In genomic region chr11:121061615-121062014, GRCm38 (mm10) we compare ENCODE assay signal across 20 mouse cellular contexts. TPM values are rescaled to one million over a fixed set of nuclear protein-coding genes. Genes with fewer than 3 reads are reported as not detected.
A peak's percentile ranks its signal among the peaks of the same experiment; 100 is the strongest.
DNase-seq lines count a peak whose midpoint lies in the region; ATAC-seq and TF ChIP-seq lines count a peak whose summit lies in the region.
"Had no signal": no experiment of that assay in that cellular context is flagged by ENCODE, and none has a peak within 500 bp of the region (broad histone marks: within the 10 kb centered on the region; RNA-seq: fewer than 3 reads in every experiment).

No protein-coding gene starts in this region.

- no peak for TF ChIP-seq EP300 in CH12.LX (IDR thresholded peaks at IDR 0.05; ENCODE audit: low read length)

- H3K36me3 ChIP-seq in kidney, adult 2 months (ENCODE audit: control insufficient read depth, insufficient read depth, low read length), result no peaks in the 10 kb centered on the region
- no peaks in the 10 kb centered on the region for H3K36me3 ChIP-seq in CH12.LX (replicated peaks in 1 of 2; ENCODE audit: control insufficient read depth in 1 of 2, insufficient read depth in 1 of 2, low read length in 1 of 2)
- H3K36me3 ChIP-seq: heart, embryonic 15.5 days; limb, embryonic 15.5 days; neural tube, embryonic 13.5 days had no signal

- in situ Hi-C loops in CH12.LX (cut with MboI; ENCODE audit: low pct_ligation_motif_present, low pct_unique_long_range_greater_than_20kb, low sequenced_read_pairs), result loop anchor here (5.0 kb wide), 1 partner anchor 141 kb away; the partner anchor contains the start of genes Hexdc and Ogfod3

- H3K27ac ChIP-seq in kidney, adult 2 months (ENCODE audit: insufficient read depth, low read depth, low read length), result peak overlapping the region; percentile 3; the same call in 1 of the 2 replicates
- no peak overlapping the region for H3K27ac ChIP-seq in CH12.LX (ENCODE audit: insufficient read depth, low read depth)
- H3K27ac ChIP-seq: heart, embryonic 15.5 days; hindbrain, embryonic 14.5 days; limb, embryonic 15.5 days; neural tube, embryonic 13.5 days had no signal

- no peak overlapping the region for H3K4me3 ChIP-seq in kidney, adult 2 months (ENCODE audit: insufficient read depth, low read depth, low read length)
- H3K4me3 ChIP-seq in CH12.LX (replicated peaks in 1 of 3; ENCODE audit: low read depth in 2 of 3, low read length in 2 of 3, poor library complexity in 1 of 3), result no peak overlapping the region
- H3K4me3 ChIP-seq: heart, embryonic 15.5 days; limb, embryonic 15.5 days; neural tube, embryonic 13.5 days had no signal

- no peaks in the 10 kb centered on the region for H3K79me2 ChIP-seq in CH12.LX (replicated peaks; ENCODE audit: control insufficient read depth, extremely low read depth, insufficient read depth, poor library complexity, severe bottlenecking)

- H3K4me1 ChIP-seq in kidney, adult 2 months (ENCODE audit: control insufficient read depth, insufficient read depth, low read length), result peaks cover 24% of the 10 kb centered on the region
- H3K4me1 ChIP-seq in CH12.LX (ENCODE audit: control insufficient read depth in 1 of 2, insufficient read depth in 2 of 2), result peaks cover 7 to 8% of the 10 kb centered on the region in 2 experiments; a peak in 3 of 4 replicates
- H3K4me1 ChIP-seq: neural tube, embryonic 13.5 days had no signal

- no peak for TF ChIP-seq POLR2A in kidney, adult 2 months (IDR thresholded peaks at IDR 0.05; ENCODE audit: low read depth, low read length)
- no peak for TF ChIP-seq POLR2A in CH12.LX (IDR thresholded peaks at IDR 0.05; ENCODE audit: low read depth, low read length)

- TF ChIP-seq CTCF in kidney, adult 2 months (conservative IDR thresholded peaks at IDR 0.05; ENCODE audit: insufficient read depth, insufficient read length, low read depth, low read length), result no peak
- TF ChIP-seq CTCF in CH12.LX (conservative IDR thresholded peaks at IDR 0.05 in 1 of 2, IDR thresholded peaks at IDR 0.05 in 1 of 2; ENCODE audit: low read depth in 2 of 2, low read length in 2 of 2), result no peak

- dilution Hi-C loops in CH12.LX (cut with MboI; ENCODE audit: extremely low pct_ligation_motif_present, extremely low pct_unique_long_range_greater_than_20kb, low sequenced_read_pairs), result no loop called here

- no peak overlapping the region for H3K4me2 ChIP-seq in CH12.LX (ENCODE audit: insufficient read depth, low read depth, poor library complexity, severe bottlenecking)
- H3K4me2 ChIP-seq: heart, embryonic 15.5 days; hindbrain, embryonic 14.5 days; limb, embryonic 15.5 days; neural tube, embryonic 13.5 days had no signal

- no peaks in the 10 kb centered on the region for H3K27me3 ChIP-seq in kidney, adult 2 months (replicated peaks; ENCODE audit: control insufficient read depth, insufficient read depth, low read length)
- peaks cover 34% of the 10 kb centered on the region for H3K27me3 ChIP-seq in CH12.LX (replicated peaks)
- H3K27me3 ChIP-seq: limb, embryonic 15.5 days; neural tube, embryonic 13.5 days had no signal

- no peak for TF ChIP-seq RAD21 in CH12.LX (IDR thresholded peaks at IDR 0.05; ENCODE audit: low read depth, low read length)

- no peak overlapping the region for H3K9ac ChIP-seq in CH12.LX (ENCODE audit: insufficient read depth, low read depth)
- H3K9ac ChIP-seq: heart, embryonic 15.5 days; hindbrain, embryonic 14.5 days; limb, embryonic 15.5 days; neural tube, embryonic 13.5 days had no signal

- WGBS in kidney, adult 2 months, result 53% methylated on average over 8 of the region's 8 CpGs
- WGBS in large intestine, adult 2 months, result 17% methylated on average over 8 of the region's 8 CpGs

- peak; percentile 44 for DNase-seq in kidney, adult 2 months
- DNase-seq in kidney, postnatal 14 days, result no peak
- DNase-seq in CH12.LX (ENCODE audit: extremely low read depth) (no peak), adipocyte (ENCODE audit: low spot score) (peak; percentile 41)
- peak; percentile 66 for DNase-seq in large intestine, adult 2 months (ENCODE audit: low read depth, low spot score)
- DNase-seq: adrenal gland, postnatal 14 days; cerebellum, adult 9-11 months; lung, postnatal 10 days; right cerebral cortex, postnatal 4 days; thymus, postnatal 36 days had no signal

- no peaks in the 10 kb centered on the region for H3K9me3 ChIP-seq in CH12.LX (replicated peaks; ENCODE audit: low read length)
- H3K9me3 ChIP-seq: heart, embryonic 15.5 days; limb, embryonic 15.5 days; neural tube, embryonic 13.5 days had no signal

- no peak for ATAC-seq in erythroid progenitor cell, adult 5-6 weeks (replicated peaks; ENCODE audit: low FRiP score, poor library complexity, severe bottlenecking)
- ATAC-seq in megakaryocyte-erythroid progenitor cell, adult 5-6 weeks (replicated peaks; ENCODE audit: low FRiP score, low TSS enrichment, poor library complexity, severe bottlenecking), result no peak

TF ChIP-seq in CH12.LX, 34 proteins besides CTCF, POLR2A, EP300 and RAD21:
- no peak for TF ChIP-seq ZKSCAN1 (IDR thresholded peaks at IDR 0.05; ENCODE audit: borderline replicate concordance, low read depth, low read length)
- no peak for TF ChIP-seq USF2 (conservative IDR thresholded peaks at IDR 0.05; ENCODE audit: low read depth, low read length)
- TF ChIP-seq BHLHE40 (IDR thresholded peaks at IDR 0.05; ENCODE audit: low read depth, low read length), result peak; percentile 35; the same call in 1 of the 2 replicates
- no peak for TF ChIP-seq MEF2A (IDR thresholded peaks at IDR 0.05; ENCODE audit: borderline replicate concordance, low read depth, low read length)

RNA-seq across cellular contexts. Expression of gene Sectm1b, which starts 1.8 kb away (rescaled TPM):
- polyA plus RNA-seq in kidney, adult 2 months (2012; rRNA removed), result 66.6 and 75.2 TPM in 2 replicates
- total RNA-seq in CH12.LX (2012; rRNA removed), result not detected in 2 replicates
- total RNA-seq in CH12.LX (2014; rRNA removed), result not detected in 2 replicates
- not detected in 2 replicates for polyA plus RNA-seq in CH12.LX (2012; ENCODE audit: insufficient read length, low read depth)
- polyA plus RNA-seq in large intestine, adult 2 months (2012; rRNA removed), result 251 and 268 TPM in 2 replicates
- not detected in 2 replicates for total RNA-seq in erythroid progenitor cell, adult 5-6 weeks (2015; ENCODE audit: low replicate concordance)
- total RNA-seq in erythroid progenitor cell, adult 5-6 weeks (2017; ENCODE audit: low replicate concordance), result not detected in 2 replicates
- total RNA-seq in megakaryocyte-erythroid progenitor cell, adult 5-6 weeks (2014; fragmentation: Nextera tagmentation), result not detected in 2 replicates
- total RNA-seq in megakaryocyte-erythroid progenitor cell, adult 5-6 weeks (2017), result not detected in 2 replicates
- total RNA-seq: adrenal gland, postnatal 14 days; layer of hippocampus, adult 18-20 months; monocyte, adult 5-6 weeks had no signal
- polyA plus RNA-seq: heart, embryonic 15.5 days; hindbrain, embryonic 14.5 days; kidney, embryonic 14.5 days; neural tube, embryonic 13.5 days had no signal

RNA-seq across cellular contexts. Expression of gene Sectm1a, which starts 19.4 kb away (rescaled TPM):
- polyA plus RNA-seq in kidney, adult 2 months (2012; rRNA removed), result 2.1 and 2.8 TPM in 2 replicates
- 0.08 TPM in 1 of 2 replicates, not detected in the other for total RNA-seq in CH12.LX (2012; rRNA removed)
- not detected in 2 replicates for total RNA-seq in CH12.LX (2014; rRNA removed)
- not detected in 2 replicates for polyA plus RNA-seq in CH12.LX (2012; ENCODE audit: insufficient read length, low read depth)
- polyA plus RNA-seq in large intestine, adult 2 months (2012; rRNA removed), result 3.1 and 3.9 TPM in 2 replicates
- total RNA-seq in erythroid progenitor cell, adult 5-6 weeks (2015; ENCODE audit: low replicate concordance), result not detected in 2 replicates
- not detected in 2 replicates for total RNA-seq in erythroid progenitor cell, adult 5-6 weeks (2017; ENCODE audit: low replicate concordance)
- not detected in 2 replicates for total RNA-seq in megakaryocyte-erythroid progenitor cell, adult 5-6 weeks (2014; fragmentation: Nextera tagmentation)
- not detected in 2 replicates for total RNA-seq in megakaryocyte-erythroid progenitor cell, adult 5-6 weeks (2017)
- total RNA-seq: adrenal gland, postnatal 14 days; layer of hippocampus, adult 18-20 months; monocyte, adult 5-6 weeks had no signal
- polyA plus RNA-seq: heart, embryonic 15.5 days; hindbrain, embryonic 14.5 days; neural tube, embryonic 13.5 days; stomach, embryonic 14.5 days had no signal

RNA-seq across cellular contexts. Expression of gene Cd7, which starts 22.4 kb away (rescaled TPM):
- polyA plus RNA-seq in kidney, adult 2 months (2012; rRNA removed), result 1.2 and 3.0 TPM in 2 replicates
- 0.84 and 2.7 TPM in 2 replicates for total RNA-seq in CH12.LX (2012; rRNA removed)
- total RNA-seq in CH12.LX (2014; rRNA removed), result 0.51 and 0.82 TPM in 2 replicates
- polyA plus RNA-seq in CH12.LX (2012; ENCODE audit: insufficient read length, low read depth), result 0.67 and 1.0 TPM in 2 replicates
- 28.9 and 53.4 TPM in 2 replicates for polyA plus RNA-seq in large intestine, adult 2 months (2012; rRNA removed)
- 4.0 and 13.0 TPM in 2 replicates for total RNA-seq in erythroid progenitor cell, adult 5-6 weeks (2015; ENCODE audit: low replicate concordance)
- total RNA-seq in erythroid progenitor cell, adult 5-6 weeks (2017; ENCODE audit: low replicate concordance), result 1.2 TPM in 1 of 2 replicates, not detected in the other
- 16.6 TPM in 2 replicates for total RNA-seq in megakaryocyte-erythroid progenitor cell, adult 5-6 weeks (2014; fragmentation: Nextera tagmentation)
- total RNA-seq in megakaryocyte-erythroid progenitor cell, adult 5-6 weeks (2017), result 1.2 and 6.7 TPM in 2 replicates
- total RNA-seq: layer of hippocampus, adult 18-20 months had no signal
- polyA plus RNA-seq: kidney, embryonic 14.5 days had no signal

RNA-seq across cellular contexts. Expression of gene Tex19.2, which starts 56.9 kb away (rescaled TPM):
- not detected in 2 replicates for polyA plus RNA-seq in kidney, adult 2 months (2012; rRNA removed)
- total RNA-seq in CH12.LX (2012; rRNA removed) (0.64 and 0.92 TPM in 2 replicates), CH12.LX (2014; rRNA removed) (1.4 and 1.5 TPM in 2 replicates)
- 2.3 and 2.4 TPM in 2 replicates for polyA plus RNA-seq in CH12.LX (2012; ENCODE audit: insufficient read length, low read depth)
- polyA plus RNA-seq in large intestine, adult 2 months (2012; rRNA removed), result not detected in 2 replicates
- not detected in 2 replicates for total RNA-seq in erythroid progenitor cell, adult 5-6 weeks (2015; ENCODE audit: low replicate concordance)
- total RNA-seq in erythroid progenitor cell, adult 5-6 weeks (2017; ENCODE audit: low replicate concordance), result not detected in 2 replicates
- total RNA-seq in megakaryocyte-erythroid progenitor cell, adult 5-6 weeks (2014; fragmentation: Nextera tagmentation), result not detected in 2 replicates
- total RNA-seq in megakaryocyte-erythroid progenitor cell, adult 5-6 weeks (2017), result not detected in 2 replicates
- total RNA-seq: adrenal gland, postnatal 14 days; layer of hippocampus, adult 18-20 months; monocyte, adult 5-6 weeks had no signal
- polyA plus RNA-seq: heart, embryonic 15.5 days; hindbrain, embryonic 14.5 days; kidney, embryonic 14.5 days; limb, embryonic 15.5 days; neural tube, embryonic 13.5 days; stomach, embryonic 14.5 days had no signal

Comparison
In these comparisons a context has a peak if more than half of its experiments do, and no peak if none do; other contexts are left out.
1. DNase-seq: peak in kidney, adult 2 months (single experiment), adipocyte (single experiment) and large intestine, adult 2 months (single experiment); none in kidney, postnatal 14 days (single experiment) and CH12.LX (single experiment).